Mouse (Mus musculus): ENCODE measurements around the gene Fnbp4.

The Fnbp4 gene

GRCm38 (mm10) chr2:90745053-90745678 lies at the start of gene Fnbp4:
Gene Fnbp4 (plus strand): TSS chr2:90745370.
- peak; percentile 99 to 100 for DNase-seq (ENCODE audit: inconsistent age in 2 of 2, low spot score in 1 of 2)

GRCm38 (mm10) chr2:90700943-90701342 lies 44.2 kb upstream of the Fnbp4 start:
- DNase-seq (ENCODE audit: inconsistent age in 2 of 2, low spot score in 1 of 2), result no peak

- DNase-seq (ENCODE audit: inconsistent age in 2 of 2, low spot score in 1 of 2), result no peak
Measured at GRCm38 (mm10) chr2:90708548-90708947, 36.6 kb upstream of the Fnbp4 start.

- DNase-seq (ENCODE audit: inconsistent age in 2 of 2, low spot score in 1 of 2), result no peak
Measured at GRCm38 (mm10) chr2:90715555-90716092, 29.5 kb upstream of the Fnbp4 start.

- no peak for DNase-seq (ENCODE audit: inconsistent age in 2 of 2, low spot score in 1 of 2)
Measured at GRCm38 (mm10) chr2:90717366-90717765, 27.8 kb upstream of the Fnbp4 start.

GRCm38 (mm10) chr2:90717948-90718347 lies 27.2 kb upstream of the Fnbp4 start:
- no peak for DNase-seq (ENCODE audit: inconsistent age in 2 of 2, low spot score in 1 of 2)

GRCm38 (mm10) chr2:90726818-90727217 lies 18.4 kb upstream of the Fnbp4 start:
- DNase-seq (ENCODE audit: inconsistent age in 2 of 2, low spot score in 1 of 2), result no peak

- peak; percentile 45 to 82 for DNase-seq (ENCODE audit: inconsistent age in 2 of 2, low spot score in 1 of 2)
Measured at GRCm38 (mm10) chr2:90735326-90735725, 9.8 kb upstream of the Fnbp4 start.

GRCm38 (mm10) chr2:90738801-90739200 lies 6.4 kb upstream of the Fnbp4 start:
- no peak for DNase-seq (ENCODE audit: inconsistent age in 2 of 2, low spot score in 1 of 2)

GRCm38 (mm10) chr2:90739327-90739726 lies 5.8 kb upstream of the Fnbp4 start:
- DNase-seq (ENCODE audit: inconsistent age in 2 of 2, low spot score in 1 of 2), result no peak

GRCm38 (mm10) chr2:90739921-90740320 lies 5.2 kb upstream of the Fnbp4 start:
- DNase-seq (ENCODE audit: inconsistent age in 2 of 2, low spot score in 1 of 2), result no peak

GRCm38 (mm10) chr2:90744285-90745052 lies 701 bp upstream of the Fnbp4 start:
- DNase-seq (ENCODE audit: inconsistent age in 2 of 2, low spot score in 1 of 2), result peak in 1 of 2 experiments; percentile 29

GRCm38 (mm10) chr2:90745740-90746537 lies 769 bp downstream of the Fnbp4 start:
- DNase-seq (ENCODE audit: inconsistent age in 2 of 2, low spot score in 1 of 2), result peak in 1 of 2 experiments; percentile 73

- peak; percentile 37 to 67 for DNase-seq (ENCODE audit: inconsistent age in 2 of 2, low spot score in 1 of 2)
Measured at GRCm38 (mm10) chr2:90746538-90746865, 1.3 kb downstream of the Fnbp4 start.

GRCm38 (mm10) chr2:90747131-90747530 lies 2.0 kb downstream of the Fnbp4 start:
- peak; percentile 24 to 45 for DNase-seq (ENCODE audit: inconsistent age in 2 of 2, low spot score in 1 of 2)

- peak in 1 of 2 experiments; percentile 56 for DNase-seq (ENCODE audit: inconsistent age in 2 of 2, low spot score in 1 of 2)
Measured at GRCm38 (mm10) chr2:90749676-90750459, 4.7 kb downstream of the Fnbp4 start.

GRCm38 (mm10) chr2:90753565-90753964 lies 8.4 kb downstream of the Fnbp4 start:
- no peak for DNase-seq (ENCODE audit: inconsistent age in 2 of 2, low spot score in 1 of 2)

GRCm38 (mm10) chr2:90754188-90754587 lies 9.0 kb downstream of the Fnbp4 start:
- DNase-seq (ENCODE audit: inconsistent age in 2 of 2, low spot score in 1 of 2), result no peak

- DNase-seq (ENCODE audit: inconsistent age in 2 of 2, low spot score in 1 of 2), result no peak
Measured at GRCm38 (mm10) chr2:90765123-90765522, 20.0 kb downstream of the Fnbp4 start.

- DNase-seq (ENCODE audit: inconsistent age in 2 of 2, low spot score in 1 of 2), result no peak
Measured at GRCm38 (mm10) chr2:90781323-90781722, 36.2 kb downstream of the Fnbp4 start.

GRCm38 (mm10) chr2:90781938-90782337 lies 36.8 kb downstream of the Fnbp4 start:
- no peak for DNase-seq (ENCODE audit: inconsistent age in 2 of 2, low spot score in 1 of 2)
